Mouse (Mus musculus) brain, embryonic 18.5 days (tissue): ENCODE results near the gene Atp6v1e2.

ENCODE experiments used
- DNase-seq: peaks from one replicate; pipeline ENCODE4 v3.0.0-alpha.2; 2012; ENCODE audit warnings: low read depth, low spot score

The Atp6v1e2 gene

DNA sequence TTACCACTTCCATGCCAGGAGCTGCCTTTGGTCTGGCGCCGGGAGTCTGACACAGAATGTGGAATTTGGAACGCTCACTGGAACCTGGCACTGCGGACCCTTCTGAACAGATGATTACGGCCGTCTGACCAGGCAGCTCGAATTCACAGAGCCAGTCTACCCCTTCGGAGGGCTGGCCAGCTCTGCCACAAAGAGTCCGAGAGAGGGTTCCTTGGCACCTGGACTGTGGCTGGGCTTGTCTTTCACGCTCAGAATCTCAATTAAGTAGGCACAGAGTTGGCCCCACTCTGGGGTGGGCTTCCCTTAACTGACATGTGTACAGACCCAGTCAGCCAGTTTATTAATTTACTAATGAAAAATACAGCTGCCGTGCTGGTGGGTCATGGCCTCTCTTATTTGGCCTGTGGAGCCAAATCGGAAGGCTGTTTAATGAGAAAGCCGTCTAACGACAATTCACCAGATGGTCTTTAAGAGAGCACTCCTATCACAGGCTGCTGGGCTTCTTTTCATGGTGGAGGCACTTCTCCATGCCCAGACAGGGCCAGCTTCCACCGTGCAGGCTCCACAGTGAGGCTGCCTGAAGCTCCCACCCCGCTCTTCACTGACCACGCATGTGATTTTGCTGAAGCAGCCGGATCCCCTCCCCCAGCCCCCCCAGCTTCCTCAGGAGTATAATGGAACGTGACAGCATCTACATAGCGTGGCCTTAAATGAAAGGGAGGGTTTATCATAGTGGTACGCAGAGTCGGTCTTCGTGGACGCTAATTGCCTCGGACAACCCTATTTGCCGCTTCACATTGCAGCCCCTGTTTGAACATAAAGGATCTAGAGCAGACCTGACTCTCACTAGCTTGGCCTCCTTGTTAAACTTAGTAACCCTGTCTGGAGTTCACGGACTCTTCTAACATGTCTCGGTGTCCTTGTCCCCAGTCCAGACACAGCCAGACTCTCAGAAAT lies at the start of gene Atp6v1e2:
Atp6v1e2 (minus strand) TSS at position 58 of the 957 bp plus-strand sequence.
- DNase-seq, result peak; percentile 43

DNA sequence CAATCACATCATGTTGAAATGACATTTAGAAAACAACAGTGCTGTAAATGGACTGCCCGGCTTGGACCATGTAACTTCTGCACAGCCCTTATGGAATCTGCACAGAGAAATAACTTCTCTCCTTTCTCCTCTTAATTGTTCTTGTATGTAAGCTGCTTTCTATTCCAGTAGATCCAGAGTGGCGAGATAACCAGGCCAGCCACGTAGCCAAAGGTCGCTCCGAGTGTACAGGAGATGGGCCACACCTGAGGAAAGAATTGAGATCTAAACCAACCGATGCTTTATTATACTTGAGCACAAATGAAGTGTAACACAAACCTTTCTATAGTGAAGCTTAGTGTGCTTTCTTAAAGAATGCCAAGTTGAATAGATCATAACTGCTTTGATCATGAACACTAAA lies 49.6 kb upstream of the Atp6v1e2 start:
- no peak for DNase-seq

GRCm38 (mm10) chr17:86991306-86991705 lies 43.6 kb upstream of the Atp6v1e2 start:
- DNase-seq, result no peak

- DNase-seq, result no peak
Observed at GRCm38 (mm10) chr17:86988601-86989184, 41.0 kb upstream of the Atp6v1e2 start.

DNA sequence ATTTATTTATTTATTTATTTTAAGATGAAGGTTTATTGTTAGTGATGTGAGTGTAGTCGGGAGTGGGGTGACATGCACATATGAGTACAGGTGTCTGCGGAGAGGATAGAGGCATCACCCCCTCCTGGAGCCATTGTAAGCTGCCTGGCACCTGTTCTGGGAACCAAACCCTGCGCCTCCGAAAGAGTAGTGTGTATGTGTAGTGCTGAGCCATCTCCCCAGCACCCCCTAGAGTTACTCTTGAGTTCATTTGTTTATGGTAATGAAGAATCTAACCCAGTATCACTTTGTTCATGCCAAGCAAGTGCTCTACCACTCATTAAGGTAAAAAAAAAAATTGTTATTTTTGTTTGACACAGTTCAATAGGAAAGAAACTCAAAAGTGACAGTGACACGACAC lies 40.5 kb upstream of the Atp6v1e2 start:
- DNase-seq, result no peak

- no peak for DNase-seq
Observed at GRCm38 (mm10) chr17:86986449-86987138, 38.9 kb upstream of the Atp6v1e2 start.

GRCm38 (mm10) chr17:86982497-86982896 lies 34.8 kb upstream of the Atp6v1e2 start:
- DNase-seq, result no peak

DNA sequence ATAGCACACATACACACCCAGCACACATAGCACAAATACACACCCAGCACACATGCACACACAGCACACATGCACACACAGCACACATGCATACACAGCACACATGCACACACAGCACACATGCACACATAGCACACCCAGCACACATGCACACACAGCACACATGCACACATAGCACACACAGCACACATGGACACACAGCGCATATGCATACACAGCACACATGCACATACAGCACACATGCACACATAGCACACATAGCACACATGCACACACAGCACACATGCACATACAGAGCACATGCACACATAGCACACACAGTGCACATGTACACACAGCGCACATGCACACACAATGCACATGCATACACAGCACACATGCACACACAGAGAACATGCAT lies 34.0 kb upstream of the Atp6v1e2 start:
- DNase-seq, result no peak

GRCm38 (mm10) chr17:86981205-86981604 lies 33.5 kb upstream of the Atp6v1e2 start:
- DNase-seq, result no peak

GRCm38 (mm10) chr17:86978496-86978895 lies 30.8 kb upstream of the Atp6v1e2 start:
- no peak for DNase-seq

- DNase-seq, result no peak
Observed at GRCm38 (mm10) chr17:86976387-86976786, 28.7 kb upstream of the Atp6v1e2 start.

- DNase-seq, result no peak
Observed at GRCm38 (mm10) chr17:86973097-86973496, 25.4 kb upstream of the Atp6v1e2 start.

GRCm38 (mm10) chr17:86971860-86972259 lies 24.2 kb upstream of the Atp6v1e2 start:
- DNase-seq, result no peak

DNA sequence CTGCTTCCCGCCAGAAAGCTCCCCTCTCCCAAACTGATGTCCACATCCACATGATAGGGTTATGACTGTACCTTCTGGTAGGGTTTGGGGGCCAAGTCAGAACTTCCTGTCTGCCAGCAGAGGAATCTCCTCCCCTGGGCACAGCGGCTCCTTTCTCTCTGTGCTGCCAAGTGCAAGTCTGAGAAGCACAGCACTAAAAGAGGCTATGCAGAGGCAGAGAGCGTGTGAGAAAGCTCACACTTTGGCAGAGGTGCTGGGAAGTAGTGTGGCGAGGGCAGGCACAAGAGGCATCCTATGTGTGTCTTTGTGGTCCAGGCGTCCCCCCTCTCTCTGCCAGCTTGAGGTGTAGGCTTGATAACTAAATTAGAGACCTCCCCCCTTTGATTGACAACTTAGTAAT lies 23.3 kb upstream of the Atp6v1e2 start:
- no peak for DNase-seq

- DNase-seq, result no peak
Observed at GRCm38 (mm10) chr17:86970026-86970750, 22.5 kb upstream of the Atp6v1e2 start.

GRCm38 (mm10) chr17:86969582-86969981 lies 21.9 kb upstream of the Atp6v1e2 start:
- no peak for DNase-seq

- DNase-seq, result no peak
Observed at GRCm38 (mm10) chr17:86968581-86968980, 20.9 kb upstream of the Atp6v1e2 start.

GRCm38 (mm10) chr17:86967536-86968525 lies 20.1 kb upstream of the Atp6v1e2 start:
- DNase-seq, result no peak

GRCm38 (mm10) chr17:86967048-86967447 lies 19.4 kb upstream of the Atp6v1e2 start:
- DNase-seq, result no peak

GRCm38 (mm10) chr17:86966040-86966439 lies 18.3 kb upstream of the Atp6v1e2 start:
- no peak for DNase-seq
